Mouse (Mus musculus) stomach, adult 2 months (tissue): ENCODE measurements around the gene Csrnp3. TPM values are rescaled to one million over a fixed set of nuclear protein-coding genes. Genes with fewer than 3 reads are reported as not detected.

Experiments used
- polyA plus RNA-seq: library from polyadenylated mRNA; depleted of rRNA; stranded (reverse); fragments of >200 nt; gene quantifications from 2 replicates; pipeline ENCODE4 v1.2.3, GENCODE M21; 2012; rRNA removed

Csrnp3 gene
- 0.03 TPM in 1 of 2 replicates, not detected in the other for polyA plus RNA-seq

DNA sequence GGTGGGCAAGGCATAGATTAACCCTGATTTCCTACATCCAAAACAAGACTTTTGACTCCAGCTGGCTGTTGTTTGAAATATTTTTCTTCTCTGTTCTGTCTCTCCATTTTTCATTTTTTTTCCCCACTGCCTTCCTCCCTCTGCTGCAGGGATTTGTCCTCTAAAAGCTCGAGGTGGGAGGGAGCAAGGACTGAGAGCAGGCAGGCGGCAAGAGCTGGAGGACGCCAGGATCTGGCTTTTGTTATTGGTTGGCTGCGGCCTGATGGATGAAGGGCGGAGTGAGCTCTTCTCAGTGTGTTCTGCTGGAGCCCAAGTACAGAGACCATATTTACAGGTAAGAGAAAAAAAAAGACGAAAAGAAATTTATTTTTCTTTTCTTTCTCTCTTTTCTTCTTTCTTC, at the start of gene Csrnp3:
Csrnp3 (plus strand) TSS at position 217 of the 400 bp plus-strand sequence.

Other genes with a start within 250 kb of the Csrnp3 start
- gene Scn2a, start 225.0 kb upstream of the Csrnp3 start, polyA plus RNA-seq: 0.08 and 0.12 TPM in 2 replicates